Mouse (Mus musculus) cerebellum, postnatal 4 days (tissue): ENCODE measurements around the gene Thsd4.
A peak's percentile ranks its signal among the peaks of the same experiment; 100 is the strongest.

ENCODE experiments used
- DNase-seq, 2 experiments: peaks; one replicate each; pipeline ENCODE4 v3.0.0; 2022; ENCODE audit warnings: low spot score in 2 of 2, mixed read lengths in 1 of 2

The Thsd4 gene

DNA sequence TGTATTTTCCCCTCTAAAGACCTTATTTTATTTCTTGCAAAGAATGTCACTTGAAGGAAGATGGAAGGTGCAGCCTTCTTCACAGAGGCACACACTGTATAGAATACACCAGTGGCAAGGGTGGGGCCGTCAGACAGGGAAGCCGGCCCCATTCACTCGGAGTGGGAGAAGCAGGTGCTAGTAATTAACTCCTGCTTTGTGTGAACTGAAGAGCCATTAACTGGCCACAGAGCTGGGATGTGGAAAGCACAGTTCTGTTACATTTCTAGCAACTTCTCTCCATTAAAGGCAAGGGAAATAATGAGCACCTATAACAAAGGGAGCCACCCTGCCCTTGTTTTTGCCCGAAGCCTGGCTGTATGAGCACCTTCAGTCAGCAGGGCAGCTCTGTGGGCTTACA lies 374.4 kb downstream of the Thsd4 start:
- DNase-seq, result no peak

DNA sequence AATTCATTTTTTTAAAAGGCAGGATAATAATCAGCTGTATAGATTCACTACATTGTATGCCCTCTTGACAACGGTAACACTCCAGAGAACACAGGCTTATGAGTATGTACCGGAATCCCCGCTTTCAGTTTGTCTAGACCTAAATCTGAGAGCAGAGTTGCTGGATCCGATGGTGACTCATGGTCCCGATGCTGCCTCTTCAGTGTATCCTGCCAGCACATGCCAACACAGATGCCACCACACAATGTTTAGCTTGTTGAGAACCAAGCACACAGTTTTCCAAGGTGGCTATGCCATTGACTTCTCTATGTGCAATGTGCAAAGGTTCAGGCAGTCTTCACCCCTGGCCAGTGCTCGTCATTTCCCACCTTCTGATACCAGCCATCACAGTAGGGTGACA lies 378.0 kb downstream of the Thsd4 start:
- DNase-seq, result no peak

GRCm38 (mm10) chr9:60141081-60141514 lies 380.7 kb downstream of the Thsd4 start:
- no peak for DNase-seq

DNA sequence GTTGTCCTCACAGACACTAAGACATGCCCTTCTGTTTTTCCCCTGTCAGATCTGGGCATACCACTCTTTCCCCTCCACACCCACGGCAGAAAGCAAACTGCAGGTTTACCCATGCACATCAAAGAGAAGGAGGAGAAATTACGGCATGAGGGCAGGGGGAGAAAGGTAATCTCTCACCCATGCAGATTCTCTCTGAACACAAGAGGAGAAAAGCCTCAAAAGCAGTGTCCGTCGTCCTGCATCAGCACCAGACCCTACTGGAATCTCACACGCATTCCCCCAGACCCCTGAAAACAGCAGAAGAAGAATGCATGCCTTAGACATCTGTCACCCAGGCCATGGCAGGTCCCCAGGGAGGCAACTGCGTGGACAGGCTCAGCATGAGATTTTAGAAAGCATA lies 381.4 kb downstream of the Thsd4 start:
- DNase-seq, result no peak

GRCm38 (mm10) chr9:60139446-60139845 lies 382.4 kb downstream of the Thsd4 start:
- DNase-seq, result no peak

DNA sequence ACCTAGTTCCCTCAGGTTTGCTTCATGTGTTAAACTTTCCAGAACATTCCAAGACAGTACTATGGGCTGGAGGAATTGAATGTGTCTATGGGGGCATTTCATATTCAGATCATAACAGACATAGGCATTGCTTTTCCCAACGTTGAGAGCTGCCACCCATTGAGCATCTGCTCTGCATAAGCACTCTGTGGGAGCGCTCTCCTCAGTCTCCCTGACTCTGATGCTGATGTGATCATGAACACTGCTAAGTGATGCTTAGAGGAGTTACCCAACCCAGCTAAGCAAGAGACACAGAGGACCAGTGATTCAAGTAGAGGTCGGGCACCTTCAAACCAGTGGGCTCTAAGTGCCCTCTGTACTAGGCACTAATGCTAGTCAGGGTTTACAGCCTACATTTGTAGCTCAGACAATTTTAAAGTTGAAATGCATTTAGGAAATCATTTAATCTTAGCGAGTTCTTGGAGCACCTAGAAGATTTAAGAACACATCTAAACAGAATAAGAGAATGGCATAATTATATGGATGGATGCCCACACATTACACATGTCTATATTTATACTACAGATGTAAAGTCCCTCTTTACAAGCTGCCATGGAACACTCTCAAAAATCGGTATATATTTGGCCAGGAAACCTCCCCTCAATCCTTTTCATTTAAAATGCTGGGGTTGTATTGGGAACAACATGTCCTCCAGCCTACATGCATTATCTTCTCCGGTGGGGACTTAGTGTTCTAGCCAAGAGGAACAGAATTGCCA lies 392.4 kb downstream of the Thsd4 start:
- DNase-seq, result no peak

DNA sequence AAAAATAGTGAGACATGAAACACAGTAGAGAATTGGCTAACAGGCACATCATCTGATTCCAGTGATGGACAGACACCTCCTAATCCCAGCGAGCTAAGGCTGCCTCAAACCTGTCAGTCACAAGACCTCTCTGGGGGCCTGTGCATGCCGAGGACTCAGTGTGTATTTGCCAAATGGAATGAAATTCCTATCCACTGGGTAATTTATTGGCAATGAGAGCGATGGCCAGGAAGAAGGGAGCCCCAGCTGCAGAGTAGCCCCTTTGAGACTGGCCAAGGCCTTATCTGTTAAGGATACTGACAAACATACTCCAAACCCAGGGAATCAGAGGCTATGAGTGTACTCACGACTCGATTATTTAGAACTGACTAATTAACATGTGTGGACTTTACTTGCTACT lies 394.9 kb downstream of the Thsd4 start:
- no peak for DNase-seq

DNA sequence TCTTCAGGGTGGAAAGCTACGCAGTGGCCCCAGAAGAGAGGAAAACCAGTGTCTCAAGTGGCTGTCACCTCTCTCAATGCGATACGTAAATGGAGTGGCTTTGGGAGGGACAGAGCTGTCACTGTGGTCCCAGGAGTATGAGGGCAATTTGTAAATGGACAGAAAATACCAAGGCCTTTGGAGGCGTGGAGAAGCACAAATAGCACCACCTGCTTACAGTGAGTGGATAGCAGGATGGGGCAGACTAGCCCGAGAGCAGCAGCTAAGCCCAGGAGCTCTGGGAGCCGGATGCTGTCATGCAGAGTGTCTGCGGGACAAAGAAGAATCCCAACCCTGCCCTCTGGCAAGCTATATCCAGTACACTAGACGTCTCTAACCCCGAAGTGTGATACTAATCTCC lies 397.7 kb downstream of the Thsd4 start:
- no peak for DNase-seq

DNA sequence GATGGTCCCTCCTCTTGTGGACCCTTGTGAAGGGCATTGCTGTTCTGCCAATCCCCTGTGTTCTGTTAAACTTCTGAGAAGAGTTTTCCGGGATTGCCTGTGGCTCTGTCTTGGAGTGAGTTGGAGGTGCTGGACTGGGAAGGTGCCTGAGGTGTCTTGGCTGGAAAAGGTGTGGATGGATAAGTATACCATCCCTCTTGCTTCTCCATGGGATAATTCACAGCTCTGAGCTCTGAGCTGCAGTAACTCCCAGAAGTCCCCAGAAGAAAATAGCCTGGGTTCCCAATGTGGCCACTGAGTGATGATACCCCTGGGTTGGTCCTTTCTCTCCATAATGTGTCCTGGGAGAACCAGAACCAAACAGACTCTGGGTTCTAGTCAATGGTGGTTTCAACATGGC lies 398.8 kb downstream of the Thsd4 start:
- no peak for DNase-seq

DNA sequence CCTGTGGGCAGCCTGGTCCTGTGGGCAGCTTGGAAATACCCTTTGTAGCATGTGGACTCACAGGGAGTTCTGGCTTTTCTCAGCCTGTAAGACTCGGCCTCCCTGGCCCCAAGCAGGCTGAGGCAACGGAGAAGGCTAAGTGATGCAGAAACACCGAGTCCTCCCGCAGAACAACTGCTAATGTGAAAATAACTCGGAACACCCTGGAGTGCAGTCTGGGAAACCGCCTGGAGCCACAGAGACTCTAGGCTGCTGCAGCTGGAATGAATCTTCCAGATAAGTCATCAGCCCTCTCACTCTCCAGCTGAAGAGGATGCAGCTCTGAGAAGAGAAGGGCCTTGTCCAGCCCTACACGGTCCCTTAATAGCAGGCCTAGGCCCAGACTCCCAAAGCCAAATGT lies 402.0 kb downstream of the Thsd4 start:
- no peak for DNase-seq

DNA sequence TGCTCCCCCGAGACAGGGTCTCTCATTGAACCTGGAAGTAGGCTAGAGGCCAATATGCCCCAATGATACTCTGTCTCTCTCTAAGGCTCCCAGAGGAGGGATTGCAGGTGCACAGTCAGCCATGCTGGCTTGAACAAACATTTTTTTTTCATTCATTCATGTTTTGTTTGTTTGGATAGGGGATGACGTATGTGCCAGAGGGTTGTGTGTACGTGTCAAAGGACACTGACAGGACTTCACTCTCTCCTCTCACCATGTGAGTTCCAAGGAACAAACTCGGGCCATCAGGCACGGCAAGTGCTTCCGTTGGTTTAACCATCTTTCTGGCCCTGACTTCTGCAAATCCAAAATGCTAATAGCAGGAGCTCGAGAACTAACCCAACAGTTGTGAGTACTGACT lies 404.0 kb downstream of the Thsd4 start:
- DNase-seq, result no peak

- DNase-seq, result no peak
Observed at GRCm38 (mm10) chr9:60115711-60116247, 406.1 kb downstream of the Thsd4 start.

DNA sequence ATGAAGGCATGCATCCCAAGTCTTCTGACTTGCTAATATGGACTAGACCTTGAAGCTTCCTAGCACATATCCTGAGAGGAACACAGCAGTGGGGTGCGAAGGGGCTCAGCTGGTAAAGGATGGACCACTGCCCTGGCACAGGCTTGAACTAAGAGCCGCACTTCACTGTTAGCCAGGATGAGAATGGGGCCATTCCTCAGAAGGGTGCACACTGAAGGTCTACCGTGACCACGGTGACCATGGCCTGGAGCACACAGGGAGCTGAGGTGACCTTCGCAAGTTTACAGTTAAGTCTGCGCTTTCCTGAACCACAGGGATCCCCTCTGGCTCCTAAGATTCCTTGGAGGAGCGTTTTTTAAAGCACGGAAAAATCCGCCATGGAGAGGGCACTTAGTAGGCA lies 406.5 kb downstream of the Thsd4 start:
- DNase-seq, result no peak

- DNase-seq, result no peak
Observed at GRCm38 (mm10) chr9:60110200-60110599, 411.6 kb downstream of the Thsd4 start.

DNA sequence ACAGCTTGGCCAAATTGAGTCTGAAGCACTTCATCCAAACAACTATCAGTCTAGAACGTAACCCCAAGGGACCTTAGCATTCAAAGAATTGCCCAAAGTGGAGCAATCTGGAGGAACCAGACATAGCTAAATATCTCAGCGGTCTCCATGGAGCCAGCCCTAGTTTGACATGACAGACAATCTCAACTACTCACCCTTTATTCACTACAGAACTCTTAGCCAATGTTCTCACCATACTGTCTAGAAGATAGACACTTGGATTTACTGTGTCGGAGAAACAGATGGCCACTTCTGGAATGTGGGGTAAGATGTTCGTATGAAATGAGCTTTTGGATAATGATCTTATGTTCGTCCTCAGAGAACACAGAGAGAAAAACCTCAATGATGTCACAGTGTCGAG lies 415.2 kb downstream of the Thsd4 start:
- DNase-seq, result no peak

DNA sequence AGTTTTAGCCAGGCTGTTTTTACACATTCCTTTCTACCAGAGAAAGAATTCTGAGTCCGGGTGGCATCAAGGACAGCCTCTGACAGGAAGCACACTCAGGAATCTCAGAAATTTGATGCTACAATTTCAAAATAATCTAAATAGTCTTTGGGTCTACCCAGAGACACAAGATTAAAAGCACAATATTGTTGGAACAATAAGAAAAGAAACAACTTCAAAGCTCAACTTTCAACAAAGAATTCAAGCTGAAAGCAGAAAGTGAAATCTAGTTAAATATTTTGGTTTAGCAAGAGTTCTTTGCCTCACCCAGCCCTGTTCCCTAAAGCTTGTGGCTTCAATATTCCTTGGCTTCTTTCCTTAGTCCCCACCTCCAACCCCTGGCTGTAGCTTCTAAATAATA lies 415.7 kb downstream of the Thsd4 start:
- DNase-seq, result no peak

GRCm38 (mm10) chr9:60094211-60094610 lies 427.6 kb downstream of the Thsd4 start:
- no peak for DNase-seq

DNA sequence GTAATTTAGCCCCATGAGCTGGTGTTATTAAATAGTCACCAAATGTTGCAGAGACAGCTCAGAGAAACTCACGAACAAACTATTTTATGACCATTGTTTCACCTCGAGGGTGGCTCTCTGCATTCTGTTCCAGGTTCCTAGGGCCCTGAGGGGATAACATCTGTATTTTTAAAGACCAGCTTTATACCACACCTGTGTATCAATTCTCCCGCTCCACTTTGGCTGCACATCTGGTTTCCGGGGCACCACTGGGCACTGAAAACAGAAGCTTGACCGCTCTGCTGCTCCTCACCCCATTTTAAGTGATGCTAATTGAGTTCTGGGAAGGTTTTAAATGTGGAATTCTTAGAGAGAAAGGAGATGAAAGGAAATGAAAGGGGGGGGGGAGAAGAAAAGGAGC lies 429.4 kb downstream of the Thsd4 start:
- DNase-seq, result no peak

DNA sequence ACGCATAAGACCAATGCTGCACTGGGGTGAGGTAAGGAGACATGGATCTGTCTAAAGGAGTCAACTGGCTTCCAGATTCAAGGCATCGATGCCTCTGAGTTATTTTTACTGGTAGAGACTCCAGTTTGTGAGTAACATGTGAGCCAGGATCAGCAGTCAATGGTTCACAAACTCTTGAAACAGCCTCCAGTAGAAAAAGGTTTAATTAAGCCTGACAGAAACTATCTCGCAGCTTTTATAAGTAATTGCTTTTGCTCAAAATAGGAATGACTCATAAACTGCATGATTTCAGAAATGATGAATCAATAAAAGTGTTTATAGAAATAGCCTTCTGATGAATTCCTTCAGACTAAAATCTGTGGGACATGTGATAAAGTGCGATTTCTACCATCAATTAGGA lies 432.4 kb downstream of the Thsd4 start:
- no peak for DNase-seq

DNA sequence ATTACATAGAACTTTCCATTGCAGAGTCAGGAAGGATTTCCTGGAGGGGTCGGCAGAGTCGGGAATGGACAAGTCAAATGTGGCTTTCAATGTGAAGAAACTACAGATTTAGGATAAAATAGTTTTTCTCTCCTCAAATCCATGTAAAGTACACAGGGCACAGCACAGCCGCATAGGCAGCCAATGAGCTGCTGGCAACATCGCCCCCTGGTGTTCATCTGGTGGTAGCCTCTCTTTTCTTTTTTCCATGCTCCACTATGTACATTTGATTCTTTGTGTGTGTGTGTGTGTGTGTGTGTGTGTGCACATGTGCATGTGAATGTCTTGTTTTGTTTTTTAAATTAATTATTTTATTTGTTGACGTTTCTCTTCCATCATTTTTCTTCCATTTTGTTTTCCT lies 433.7 kb downstream of the Thsd4 start:
- DNase-seq, result peak in 1 of 2 experiments; percentile 40

DNA sequence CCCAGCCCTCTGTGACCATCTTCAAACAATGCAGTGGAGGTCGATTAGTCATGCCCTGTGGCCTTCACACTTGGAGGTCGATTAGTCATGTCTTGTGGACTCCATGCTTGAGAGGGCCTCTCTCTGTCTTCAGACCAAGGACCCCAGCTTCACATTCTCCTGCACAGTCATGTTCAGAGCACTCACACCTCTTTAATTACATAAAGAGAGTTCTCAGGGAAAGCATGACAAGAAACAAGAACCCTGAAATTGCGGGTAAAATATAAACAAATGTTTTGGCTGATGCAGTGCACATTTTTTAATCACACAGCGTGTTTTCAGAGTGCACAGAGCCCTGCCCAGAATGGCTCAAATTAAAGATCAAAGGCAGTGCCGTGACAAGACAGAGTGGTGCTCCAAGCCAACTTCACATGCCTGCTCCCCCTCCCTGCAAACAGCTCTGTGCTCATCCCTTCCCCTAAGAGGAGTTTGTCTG lies 439.7 kb downstream of the Thsd4 start:
- DNase-seq, result no peak

DNA sequence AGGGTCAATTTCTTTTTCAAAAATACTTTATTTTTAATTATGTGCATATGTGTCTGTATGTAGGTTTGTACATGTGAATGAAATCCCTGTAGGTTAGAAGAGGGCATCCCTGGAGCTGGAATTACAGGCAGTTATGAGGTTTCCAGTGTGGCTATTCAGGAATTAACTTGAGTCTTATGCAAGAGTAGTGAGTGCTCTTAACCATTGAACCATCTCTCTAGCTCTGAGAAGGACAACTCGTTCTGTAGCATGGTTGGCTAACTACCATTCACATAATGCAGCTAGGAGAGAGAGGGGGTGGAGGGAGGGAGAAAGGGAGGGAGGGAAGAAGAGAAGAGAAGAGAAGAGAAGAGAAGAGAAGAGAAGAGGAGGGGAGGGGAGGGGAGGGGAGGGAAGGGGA lies 444.1 kb downstream of the Thsd4 start:
- no peak for DNase-seq

GRCm38 (mm10) chr9:60076396-60076795 lies 445.4 kb downstream of the Thsd4 start:
- DNase-seq, result no peak
